Mouse (Mus musculus): ENCODE results near the gene Nr1h3. TPM values are rescaled to one million over a fixed set of nuclear protein-coding genes. Genes with fewer than 3 reads are reported as not detected.

Nr1h3 gene
- polyA plus RNA-seq, 1 experiment from 2014 or later = 2.1 TPM

DNA sequence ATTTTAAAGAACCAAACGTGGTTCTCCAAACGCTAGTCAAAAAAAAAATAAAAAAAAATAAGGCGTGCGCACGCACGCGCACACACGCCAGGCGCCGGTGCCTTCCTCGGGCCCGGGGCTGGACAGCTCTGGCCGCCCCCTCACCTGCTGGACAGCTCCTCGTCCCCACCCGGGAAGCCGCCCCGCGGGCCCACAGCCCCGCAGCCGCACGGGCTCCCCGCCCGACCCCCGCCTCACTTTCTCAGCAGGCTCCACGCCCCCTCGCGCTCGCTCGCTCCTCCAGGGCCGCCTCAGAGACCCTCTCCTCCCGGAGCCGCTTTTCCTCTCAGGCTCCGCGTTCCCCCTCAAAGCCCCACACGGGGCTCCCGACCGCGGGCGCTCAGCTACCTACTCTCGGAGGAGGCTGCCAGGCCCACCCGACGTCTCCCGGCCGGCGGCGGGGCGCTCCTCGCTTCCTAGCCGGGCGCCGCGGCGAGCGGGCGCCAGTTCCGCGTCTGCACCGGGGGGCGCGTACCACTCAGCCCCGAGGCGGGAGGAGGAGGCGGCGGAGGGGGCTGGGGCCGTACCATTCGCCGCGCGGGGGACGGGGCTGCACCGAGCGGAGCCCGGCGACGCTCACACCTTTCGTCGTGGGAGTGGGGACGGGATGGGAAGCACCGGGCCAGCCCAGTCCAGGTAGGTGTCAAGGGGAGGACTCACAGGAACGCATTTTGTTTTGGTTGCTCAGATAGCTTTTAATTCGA, 20.1 kb downstream of the Nr1h3 start:
- H3K9me3 ChIP-seq = no peaks in the 10 kb centered on the region
- WGBS = under 1% methylated on average over 73 of the region's 81 CpGs
- peak overlapping the region; percentile 89 for H3K9ac ChIP-seq (replicated peaks)
- peak; percentile 99 for ATAC-seq
- no peaks in the 10 kb centered on the region for H3K27me3 ChIP-seq
- peak overlapping the region; percentile 96 for H3K27ac ChIP-seq
- peaks cover 13% of the 10 kb centered on the region for H3K36me3 ChIP-seq
- peak overlapping the region; percentile 66 for H3K4me2 ChIP-seq (replicated peaks)
- H3K4me3 ChIP-seq (replicated peaks) = peak overlapping the region; percentile 88
- peaks cover 29% of the 10 kb centered on the region for H3K4me1 ChIP-seq (replicated peaks)

DNA sequence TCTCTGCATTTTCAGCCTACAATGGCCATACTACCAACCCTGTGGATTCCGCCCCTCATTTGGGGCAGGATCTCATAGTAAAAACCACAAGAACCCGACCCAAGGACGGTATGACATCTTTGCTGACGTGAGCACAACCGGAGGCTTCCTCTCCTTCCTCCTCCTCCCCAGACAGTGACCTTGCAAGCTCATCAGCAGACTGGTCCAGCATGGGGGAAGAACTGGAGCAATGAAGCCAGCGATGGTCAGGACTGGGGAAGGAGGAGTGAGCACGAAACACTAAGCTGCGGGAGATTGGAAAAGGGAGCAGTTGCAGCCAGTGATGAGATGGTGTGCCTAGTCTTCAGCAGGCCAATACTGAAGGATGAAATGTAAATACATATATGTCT, 20.6 kb downstream of the Nr1h3 start:
- Histone ChIP-seq H3K4me3 (replicated peaks) (peak overlapping the region; percentile 88), H3K27me3 (no peaks in the 10 kb centered on the region), H3K27ac (peak overlapping the region; percentile 96), H3K4me1 (replicated peaks) (peaks cover 29% of the 10 kb centered on the region), H3K9me3 (no peaks in the 10 kb centered on the region), H3K4me2 (replicated peaks) (peak overlapping the region; percentile 66), H3K36me3 (peaks cover 16% of the 10 kb centered on the region), H3K9ac (replicated peaks) (peak overlapping the region; percentile 89)
- ATAC-seq = no peak
- WGBS = 5% methylated on average over 8 of the region's 8 CpGs

DNA sequence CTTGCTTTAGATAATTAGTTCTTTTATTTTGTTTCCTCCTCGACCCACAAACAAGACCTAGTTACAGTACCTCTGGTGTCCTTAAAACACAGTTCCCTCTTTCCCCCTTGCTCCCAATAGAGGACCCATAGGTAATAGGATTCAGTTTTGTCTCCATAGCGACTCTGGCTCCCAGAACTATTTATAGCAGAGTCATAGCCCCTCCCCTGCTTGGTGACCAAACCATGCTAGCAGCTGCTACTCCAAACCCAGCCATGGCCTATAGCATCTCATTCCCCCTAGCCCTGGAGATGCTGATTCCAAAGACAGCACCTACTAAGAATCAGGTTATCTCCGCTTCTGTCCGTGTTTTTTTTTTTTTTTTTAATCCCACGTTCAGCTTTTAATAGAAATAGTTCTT, 21.9 kb downstream of the Nr1h3 start:
- peaks cover 29% of the 10 kb centered on the region for H3K36me3 ChIP-seq
- H3K9ac ChIP-seq (replicated peaks) = peak overlapping the region; percentile 89
- H3K27me3 ChIP-seq = no peaks in the 10 kb centered on the region
- ATAC-seq = no peak
- H3K4me3 ChIP-seq (replicated peaks) = 0 out of 2 replicates have a peak overlapping the region, but pooled peaks have one; percentile 88
- peaks cover 29% of the 10 kb centered on the region for H3K4me1 ChIP-seq (replicated peaks)
- peak overlapping the region; percentile 66 for H3K4me2 ChIP-seq (replicated peaks)
- WGBS = 68% methylated on average over 5 of the region's 5 CpGs
- H3K27ac ChIP-seq = no peak overlapping the region
- no peaks in the 10 kb centered on the region for H3K9me3 ChIP-seq

DNA sequence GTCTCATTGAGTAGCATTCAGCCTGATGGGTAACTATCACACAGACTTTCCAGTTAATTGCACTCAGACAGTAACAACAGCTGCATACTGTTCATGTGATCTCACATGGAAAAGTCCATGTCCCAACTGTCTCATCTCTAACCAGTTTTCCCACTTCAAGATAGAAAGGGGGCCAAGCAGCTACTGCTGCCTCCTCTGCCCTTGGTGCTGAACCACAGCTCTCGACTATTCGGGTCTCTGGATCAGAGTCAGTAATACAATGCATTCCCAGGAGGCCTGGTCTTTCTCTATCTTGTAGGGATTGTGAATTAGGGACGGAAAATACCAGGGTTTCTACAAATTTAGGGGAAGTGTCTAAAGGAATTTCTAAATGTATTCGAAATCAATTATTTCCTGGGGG, 22.8 kb downstream of the Nr1h3 start:
- no peak overlapping the region for H3K27ac ChIP-seq
- no peak for ATAC-seq
- H3K27me3 ChIP-seq = no peaks in the 10 kb centered on the region
- H3K4me1 ChIP-seq (replicated peaks) = peaks cover 29% of the 10 kb centered on the region
- no peak overlapping the region for H3K4me3 ChIP-seq (replicated peaks)
- 38% methylated on average over 4 of the region's 4 CpGs for WGBS
- H3K9me3 ChIP-seq = no peaks in the 10 kb centered on the region
- no peak overlapping the region for H3K4me2 ChIP-seq (replicated peaks)
- peaks cover 36% of the 10 kb centered on the region for H3K36me3 ChIP-seq
- H3K9ac ChIP-seq (replicated peaks) = no peak overlapping the region

DNA sequence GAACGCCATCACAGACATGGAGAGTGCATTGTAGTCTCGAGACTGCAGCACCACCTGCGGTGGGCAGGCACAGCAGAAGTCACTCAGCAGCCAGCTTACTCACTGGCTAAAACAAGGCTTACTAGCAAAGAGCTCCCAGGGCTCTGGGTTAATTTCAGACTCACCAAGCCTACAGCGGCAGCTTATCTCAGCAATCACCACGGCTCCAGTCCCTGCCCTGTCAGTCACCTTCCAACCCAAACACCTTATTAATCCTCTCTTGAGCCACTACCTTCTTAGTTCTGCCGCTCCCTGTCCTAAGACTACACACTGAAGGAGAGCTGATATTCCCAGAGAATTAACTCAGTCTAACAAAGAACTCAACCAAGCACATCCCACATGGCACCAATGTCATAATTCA, 26.4 kb downstream of the Nr1h3 start:
- Histone ChIP-seq H3K36me3 (peaks cover 71% of the 10 kb centered on the region), H3K27ac (no peak overlapping the region), H3K9me3 (no peaks in the 10 kb centered on the region), H3K4me2 (replicated peaks) (no peak overlapping the region), H3K9ac (replicated peaks) (no peak overlapping the region), H3K4me3 (replicated peaks) (no peak overlapping the region), H3K27me3 (no peaks in the 10 kb centered on the region), H3K4me1 (replicated peaks) (peaks cover 16% of the 10 kb centered on the region)
- 81% methylated on average over 6 of the region's 6 CpGs for whole genome bisulfite sequencing
- no peak for ATAC-seq

DNA sequence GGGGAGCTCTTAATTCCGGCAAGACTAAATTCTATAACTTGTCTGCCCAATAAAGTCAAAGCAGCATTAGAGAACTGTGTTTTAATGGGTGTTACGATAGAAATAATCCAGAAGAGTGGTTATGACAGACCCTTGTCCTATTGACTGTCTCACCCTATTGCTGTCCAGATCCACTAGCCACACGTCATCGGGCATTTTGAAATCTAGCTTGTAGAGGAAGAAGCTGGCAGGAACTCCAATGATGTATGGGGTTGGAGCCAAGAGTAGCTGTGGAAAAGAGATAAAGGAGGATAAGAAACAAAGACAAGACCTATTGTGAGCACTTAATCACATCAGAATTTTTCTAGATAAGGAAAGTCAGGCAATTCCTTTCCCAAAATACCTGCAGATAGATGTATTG, 27.1 kb downstream of the Nr1h3 start:
- Histone ChIP-seq H3K9me3 (no peaks in the 10 kb centered on the region), H3K27me3 (no peaks in the 10 kb centered on the region), H3K36me3 (peaks cover 75% of the 10 kb centered on the region), H3K4me1 (replicated peaks) (peaks cover 8% of the 10 kb centered on the region), H3K4me3 (replicated peaks) (no peak overlapping the region), H3K27ac (no peak overlapping the region), H3K4me2 (replicated peaks) (no peak overlapping the region), H3K9ac (replicated peaks) (no peak overlapping the region)
- WGBS = 90% methylated on average over 4 of the region's 4 CpGs
- ATAC-seq = no peak

GRCm38 (mm10) chr2:91169587-91170322, 32.9 kb downstream of the Nr1h3 start:
- ATAC-seq = no peak
- 93% methylated on average over 25 of the region's 25 CpGs for WGBS
- H3K27me3 ChIP-seq = no peaks in the 10 kb centered on the region
- H3K4me2 ChIP-seq (replicated peaks) = no peak overlapping the region
- H3K4me3 ChIP-seq (replicated peaks) = no peak overlapping the region
- peaks cover 92% of the 10 kb centered on the region for H3K36me3 ChIP-seq
- no peaks in the 10 kb centered on the region for H3K4me1 ChIP-seq (replicated peaks)
- no peak overlapping the region for H3K27ac ChIP-seq
- no peaks in the 10 kb centered on the region for H3K9me3 ChIP-seq
- no peak overlapping the region for H3K9ac ChIP-seq (replicated peaks)

DNA sequence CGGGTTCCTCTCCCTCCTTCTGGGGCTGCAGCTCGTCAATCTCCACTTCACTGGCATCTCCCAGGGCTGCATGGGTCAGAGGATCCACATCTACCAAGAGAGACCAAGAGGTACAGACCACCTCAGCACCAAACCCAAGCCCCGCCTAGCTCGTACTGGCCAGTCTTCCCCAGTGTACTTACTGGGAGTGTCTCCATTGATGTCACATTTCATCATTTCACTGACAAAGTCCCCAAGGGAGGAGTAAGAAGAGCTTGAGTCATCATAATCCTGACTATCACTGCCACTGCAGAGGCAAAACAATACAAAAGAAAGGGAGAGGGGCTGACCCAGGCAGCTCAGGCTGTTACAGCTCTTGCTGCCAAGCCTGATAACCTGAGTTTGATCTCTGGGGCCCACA, 35.0 kb downstream of the Nr1h3 start:
- Histone ChIP-seq H3K36me3 (peaks cover 91% of the 10 kb centered on the region), H3K27me3 (no peaks in the 10 kb centered on the region), H3K9ac (replicated peaks) (no peak overlapping the region), H3K27ac (no peak overlapping the region), H3K9me3 (no peaks in the 10 kb centered on the region), H3K4me3 (replicated peaks) (no peak overlapping the region), H3K4me2 (replicated peaks) (no peak overlapping the region), H3K4me1 (replicated peaks) (no peaks in the 10 kb centered on the region)
- WGBS = 79% methylated on average over 4 of the region's 4 CpGs
- no peak for ATAC-seq

DNA sequence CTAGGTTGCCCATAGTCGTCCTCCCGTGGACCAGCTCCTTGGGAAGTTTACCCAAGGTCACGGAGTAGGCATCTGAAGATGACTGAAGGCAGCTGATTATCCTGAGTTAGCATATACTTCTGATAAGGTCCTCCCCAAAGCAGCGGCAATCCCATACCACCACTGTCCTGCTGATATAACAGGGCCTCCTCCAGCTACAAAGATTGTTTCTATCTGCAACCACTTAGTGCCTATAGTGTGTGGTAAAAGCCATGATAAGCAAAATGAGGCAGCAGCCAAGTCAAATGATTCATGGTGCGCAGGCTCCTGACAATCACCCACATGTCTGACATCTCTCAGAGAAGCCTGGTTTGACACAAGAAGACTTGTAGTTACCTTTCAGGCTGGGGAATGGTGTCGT, 37.6 kb downstream of the Nr1h3 start:
- Histone ChIP-seq H3K27me3 (no peaks in the 10 kb centered on the region), H3K4me2 (replicated peaks) (no peak overlapping the region), H3K4me3 (replicated peaks) (no peak overlapping the region), H3K9ac (replicated peaks) (no peak overlapping the region), H3K4me1 (replicated peaks) (no peaks in the 10 kb centered on the region), H3K9me3 (no peaks in the 10 kb centered on the region), H3K27ac (no peak overlapping the region), H3K36me3 (peaks cover 94% of the 10 kb centered on the region)
- 94% methylated on average over 6 of the region's 6 CpGs for WGBS
- no peak for ATAC-seq

DNA sequence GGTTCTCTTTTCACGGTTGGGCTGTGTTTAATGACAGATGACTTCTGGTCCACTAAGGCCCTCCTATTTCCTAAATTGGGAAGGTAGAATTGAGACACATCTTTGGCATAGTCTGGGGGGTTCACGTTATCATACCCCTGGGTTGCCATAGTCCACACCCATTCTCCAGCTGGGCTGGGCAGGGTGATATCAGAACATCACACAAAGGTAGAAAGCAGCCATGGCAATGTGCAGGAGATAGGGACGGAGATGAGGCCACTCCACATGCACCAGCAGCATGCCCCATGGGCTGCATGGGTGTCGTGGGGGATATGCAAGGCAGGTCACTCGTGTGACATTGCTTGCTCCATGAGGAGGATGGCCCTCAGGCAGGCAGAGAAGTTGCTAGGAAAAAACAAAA, 39.1 kb downstream of the Nr1h3 start:
- Histone ChIP-seq H3K27me3 (no peaks in the 10 kb centered on the region), H3K4me1 (replicated peaks) (no peaks in the 10 kb centered on the region), H3K27ac (no peak overlapping the region), H3K36me3 (peaks cover 92% of the 10 kb centered on the region), H3K9ac (replicated peaks) (no peak overlapping the region), H3K9me3 (no peaks in the 10 kb centered on the region), H3K4me2 (replicated peaks) (no peak overlapping the region), H3K4me3 (replicated peaks) (no peak overlapping the region)
- ATAC-seq = no peak
- 92% methylated on average over 5 of the region's 5 CpGs for WGBS

DNA sequence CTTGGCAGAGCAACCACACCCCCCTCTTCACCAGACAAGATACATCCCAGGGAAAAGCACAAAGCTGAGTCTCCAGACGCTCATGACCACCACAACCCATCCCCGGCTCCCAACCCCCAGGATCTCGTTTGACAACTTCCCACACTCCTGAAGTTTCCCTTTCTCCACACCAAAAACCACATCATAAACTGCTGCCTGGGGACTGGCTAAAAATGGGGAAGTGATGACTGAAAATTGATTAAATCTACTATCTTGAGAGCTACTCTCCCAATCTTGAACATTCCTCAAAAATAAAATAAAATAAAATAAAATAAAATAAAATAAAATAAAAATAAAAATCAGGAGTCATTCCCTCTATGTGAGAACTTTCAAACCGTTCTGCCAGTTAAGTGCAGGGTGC, 39.7 kb downstream of the Nr1h3 start:
- no peaks in the 10 kb centered on the region for H3K9me3 ChIP-seq
- no peak overlapping the region for H3K9ac ChIP-seq (replicated peaks)
- H3K4me1 ChIP-seq (replicated peaks) = no peaks in the 10 kb centered on the region
- peaks cover 92% of the 10 kb centered on the region for H3K36me3 ChIP-seq
- no peak for ATAC-seq
- no peaks in the 10 kb centered on the region for H3K27me3 ChIP-seq
- no peak overlapping the region for H3K4me2 ChIP-seq (replicated peaks)
- 89% methylated on average over 4 of the region's 4 CpGs for WGBS
- H3K4me3 ChIP-seq (replicated peaks) = no peak overlapping the region
- no peak overlapping the region for H3K27ac ChIP-seq

DNA sequence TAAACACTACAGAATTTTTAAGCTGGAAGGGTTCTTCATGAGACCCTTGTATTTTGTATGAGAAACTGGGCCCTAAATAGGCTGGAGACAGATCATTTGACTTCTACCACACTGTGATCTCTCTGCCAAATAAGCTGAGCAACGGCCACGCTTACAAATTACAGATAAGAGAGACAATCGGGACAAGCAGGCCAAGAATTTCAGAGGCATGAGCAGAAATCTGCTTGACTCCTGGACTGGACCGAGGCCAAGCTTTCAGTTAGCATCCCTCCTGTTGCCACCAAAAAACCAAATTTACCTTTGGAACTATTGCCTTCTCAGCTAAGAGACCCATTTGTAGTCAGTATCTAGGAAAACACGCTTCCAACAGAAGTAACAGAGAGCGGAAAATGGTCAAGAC, 42.0 kb downstream of the Nr1h3 start:
- ATAC-seq = no peak

More for the DNA sequence above, 42.0 kb downstream of the Nr1h3 start:
- Histone ChIP-seq H3K36me3 (peaks cover 94% of the 10 kb centered on the region), H3K27ac (no peak overlapping the region), H3K27me3 (no peaks in the 10 kb centered on the region), H3K4me2 (replicated peaks) (no peak overlapping the region), H3K9ac (replicated peaks) (no peak overlapping the region), H3K9me3 (no peaks in the 10 kb centered on the region), H3K4me3 (replicated peaks) (no peak overlapping the region), H3K4me1 (replicated peaks) (no peaks in the 10 kb centered on the region)
- WGBS = 92% methylated on average over 6 of the region's 6 CpGs

Data from midbrain, embryonic 13.5 days (tissue).